Mouse (Mus musculus) liver, adult 2 months (tissue): ENCODE measurements at regions not wholly inside any gene's neighbourhood (a gene's known extent, or its start where the extent isn't known, plus 50 kb on each side); places are given as distances from the start of the nearest gene placed in this dataset.

ENCODE experiments used
- CTCF ChIP-seq: fragments of 200-500 bp; IDR thresholded peaks from 2 replicates; pipeline ENCODE4 v1.5.1; 2011; ENCODE audit warnings: low read depth, low read length, control low read depth
- POLR2A ChIP-seq: fragments of 200-500 bp; IDR thresholded peaks from 2 replicates; pipeline ENCODE4 v1.6.1; 2011; ENCODE audit warnings: low read length, control low read depth; ENCODE audit not compliant: insufficient read depth; ENCODE audit errors: extremely low read depth

- no peak for TF ChIP-seq CTCF
- TF ChIP-seq POLR2A = no peak
Observed at GRCm38 (mm10) chr12:65390330-65390729, 165.0 kb downstream of the Wdr20rt start.
